Mouse (Mus musculus): Measurements from ENCODE around the gene Kcp. TPM values are rescaled to one million over a fixed set of nuclear protein-coding genes. Genes with fewer than 3 reads are reported as not detected.

Gene Kcp
- polyA plus RNA-seq, 1 experiment from 2014 or later = 15.1 TPM

DNA sequence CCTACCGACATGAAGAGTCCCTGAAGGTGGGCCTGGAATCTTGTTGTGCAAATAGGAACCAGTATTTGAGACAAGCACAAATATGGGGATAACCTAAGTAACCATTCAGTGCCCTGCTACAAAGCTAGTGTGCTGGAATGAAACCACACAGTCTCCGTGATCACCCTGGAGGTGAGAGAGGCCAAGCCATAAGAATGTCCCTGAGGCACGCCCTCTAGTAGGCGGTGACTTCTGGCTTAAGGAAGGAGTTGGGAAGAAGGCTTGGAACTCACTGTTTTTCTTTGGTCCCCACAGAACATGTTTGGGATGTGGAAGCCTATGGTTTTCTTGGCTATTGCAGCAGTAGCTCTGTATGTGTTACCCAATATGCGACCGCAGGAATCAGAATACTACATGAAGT, 81.4 kb downstream of the Kcp start:
- H3K4me2 ChIP-seq (ENCODE audit: low read depth, low read length) = no peak overlapping the region
- no peak overlapping the region for H3K9ac ChIP-seq (replicated peaks; ENCODE audit: low read depth, low read length)
- no peak overlapping the region for H3K4me3 ChIP-seq (ENCODE audit: low read depth, low read length)
- H3K9me3 ChIP-seq (ENCODE audit: control insufficient read depth, low read length) = no peaks in the 10 kb centered on the region
- no peak overlapping the region for H3K27ac ChIP-seq (ENCODE audit: low read depth, low read length)
- 0 out of 2 replicates have a peak, but pooled peaks cover 4% of the 10 kb centered on the region for H3K36me3 ChIP-seq (ENCODE audit: control insufficient read depth, insufficient read depth, low read length)
- no peaks in the 10 kb centered on the region for H3K27me3 ChIP-seq (ENCODE audit: control insufficient read depth, insufficient read depth, low read length)
- WGBS = 76% methylated on average over 6 of the region's 6 CpGs
- ATAC-seq (ENCODE audit: low read depth) = no peak
- no peaks in the 10 kb centered on the region for H3K4me1 ChIP-seq (ENCODE audit: control insufficient read depth, insufficient read depth, low read length)

DNA sequence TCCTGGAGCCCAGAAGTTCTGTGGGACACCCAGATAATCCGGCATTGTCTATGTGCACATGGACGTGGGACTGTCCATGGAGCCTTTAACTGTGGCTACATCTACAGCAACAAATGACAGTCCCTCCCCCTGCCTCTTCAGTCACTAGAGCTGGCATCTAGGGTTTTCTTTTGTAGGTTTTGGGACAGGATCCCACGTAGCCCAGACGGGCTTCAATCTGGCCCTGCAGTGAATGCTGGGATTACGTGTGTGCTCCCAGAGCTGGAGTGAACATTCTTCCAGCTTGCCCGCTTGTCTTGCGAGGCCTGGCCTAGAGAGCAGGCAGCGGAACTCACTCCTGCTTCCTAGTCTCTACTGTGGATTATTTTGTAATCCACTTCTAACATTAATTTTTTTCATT, 82.6 kb downstream of the Kcp start:
- no peak overlapping the region for H3K4me2 ChIP-seq (ENCODE audit: low read depth, low read length)
- H3K27me3 ChIP-seq (ENCODE audit: control insufficient read depth, insufficient read depth, low read length) = no peaks in the 10 kb centered on the region
- no peak for ATAC-seq (ENCODE audit: low read depth)
- no peak overlapping the region for H3K27ac ChIP-seq (ENCODE audit: low read depth, low read length)
- 91% methylated on average over 8 of the region's 8 CpGs for WGBS
- no peaks in the 10 kb centered on the region for H3K9me3 ChIP-seq (ENCODE audit: control insufficient read depth, low read length)
- no peak overlapping the region for H3K4me3 ChIP-seq (ENCODE audit: low read depth, low read length)
- H3K36me3 ChIP-seq (ENCODE audit: control insufficient read depth, insufficient read depth, low read length) = 0 out of 2 replicates have a peak, but pooled peaks cover 4% of the 10 kb centered on the region
- H3K4me1 ChIP-seq (ENCODE audit: control insufficient read depth, insufficient read depth, low read length) = no peaks in the 10 kb centered on the region
- no peak overlapping the region for H3K9ac ChIP-seq (replicated peaks; ENCODE audit: low read depth, low read length)

Other genes with a start within 250 kb of the Kcp start
- 27.9 and 30.3 TPM in 2 replicates for gene Hilpda, start 235.5 kb downstream of the Kcp start, polyA plus RNA-seq (2014; fragmentation: Nextera tagmentation; extraction: Ambion mirVana)
- gene Fam71f2, start 228.4 kb downstream of the Kcp start, polyA plus RNA-seq (2014; fragmentation: Nextera tagmentation; extraction: Ambion mirVana) = 0.44 and 0.64 TPM in 2 replicates
- gene Fam71f1, start 188.8 kb downstream of the Kcp start, polyA plus RNA-seq (2014; fragmentation: Nextera tagmentation; extraction: Ambion mirVana) = not detected in 2 replicates
- gene Calu, start 159.9 kb downstream of the Kcp start, polyA plus RNA-seq (2014; fragmentation: Nextera tagmentation; extraction: Ambion mirVana) = 141 and 194 TPM in 2 replicates
- gene Opn1sw, start 119.5 kb downstream of the Kcp start, polyA plus RNA-seq (2014; fragmentation: Nextera tagmentation; extraction: Ambion mirVana) = 0.37 and 1.6 TPM in 2 replicates
- gene Ccdc136, start 111.6 kb downstream of the Kcp start, polyA plus RNA-seq (2014; fragmentation: Nextera tagmentation; extraction: Ambion mirVana) = 55.7 and 69.1 TPM in 2 replicates
- gene Flnc, start 74.7 kb downstream of the Kcp start, polyA plus RNA-seq (2014; fragmentation: Nextera tagmentation; extraction: Ambion mirVana) = 4.9 and 5.0 TPM in 2 replicates
- 281 and 350 TPM in 2 replicates for gene Atp6v1f, start 40.2 kb downstream of the Kcp start, polyA plus RNA-seq (2014; fragmentation: Nextera tagmentation; extraction: Ambion mirVana)
- gene Atp6v1fnb, start 36.5 kb downstream of the Kcp start, polyA plus RNA-seq (2014; fragmentation: Nextera tagmentation; extraction: Ambion mirVana) = 0.55 and 0.70 TPM in 2 replicates
- gene Irf5, start 18.7 kb upstream of the Kcp start, polyA plus RNA-seq (2014; fragmentation: Nextera tagmentation; extraction: Ambion mirVana) = 0.95 and 2.3 TPM in 2 replicates
- gene Tnpo3, start 101.9 kb upstream of the Kcp start, polyA plus RNA-seq (2014; fragmentation: Nextera tagmentation; extraction: Ambion mirVana) = 83.1 and 104 TPM in 2 replicates
- gene Tspan33, start 186.3 kb upstream of the Kcp start, polyA plus RNA-seq (2014; fragmentation: Nextera tagmentation; extraction: Ambion mirVana) = 5.6 and 7.2 TPM in 2 replicates
- 9.2 and 14.5 TPM in 2 replicates for gene Smo, start 227.6 kb upstream of the Kcp start, polyA plus RNA-seq (2014; fragmentation: Nextera tagmentation; extraction: Ambion mirVana)